ENCODE assay signal across 24 mouse cellular contexts in the genomic region with DNA sequence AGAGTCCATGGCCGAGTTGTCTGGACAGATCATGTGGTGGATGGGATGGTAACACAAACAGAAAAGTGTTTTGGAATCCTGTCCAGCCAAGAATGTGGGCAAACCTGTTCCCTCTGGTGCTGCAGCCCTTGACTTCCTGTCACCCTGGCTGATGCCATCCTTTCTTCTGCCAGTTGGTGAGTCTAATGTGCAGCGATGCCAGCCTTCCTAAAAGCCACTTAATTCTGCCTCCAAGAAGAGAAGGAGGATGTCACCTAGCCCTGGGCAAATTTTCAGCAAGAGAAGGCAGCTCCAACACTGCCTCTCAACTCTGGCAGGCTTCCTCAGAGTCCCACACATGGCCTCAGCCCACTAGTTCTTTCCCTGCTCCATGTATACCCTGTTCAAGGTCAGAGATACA. TPM values are rescaled to one million over a fixed set of nuclear protein-coding genes. Genes with fewer than 3 reads are reported as not detected.
A peak's percentile ranks its signal among the peaks of the same experiment; 100 is the strongest.
DNase-seq lines count a peak whose midpoint lies in the region; ATAC-seq and TF ChIP-seq lines count a peak whose summit lies in the region.
"Had no signal": no experiment of that assay in that cellular context is flagged by ENCODE, and none has a peak within 500 bp of the region (broad histone marks: within the 10 kb centered on the region; RNA-seq: fewer than 3 reads in every experiment).

No protein-coding gene starts in this region.

- no peak for TF ChIP-seq CTCF in liver, postnatal 0 days (IDR thresholded peaks at IDR 0.05; ENCODE audit: low read depth)

- no peaks in the 10 kb centered on the region for H3K36me3 ChIP-seq in liver, embryonic 13.5 days
- no peaks in the 10 kb centered on the region for H3K36me3 ChIP-seq in liver, postnatal 0 days (replicated peaks; ENCODE audit: insufficient read depth, low read length)
- H3K36me3 ChIP-seq: embryonic facial prominence, embryonic 10.5 days; forebrain, embryonic 15.5 days; heart, embryonic 13.5 days; hindbrain, embryonic 15.5 days had no signal

- no peak overlapping the region for H3K9ac ChIP-seq in liver, embryonic 13.5 days
- no peak overlapping the region for H3K9ac ChIP-seq in liver, postnatal 0 days (replicated peaks)
- H3K9ac ChIP-seq: forebrain, embryonic 15.5 days; heart, embryonic 13.5 days; hindbrain, embryonic 15.5 days had no signal

- WGBS in liver, embryonic 13.5 days (ENCODE audit: insufficient replicate concordance), result 72% methylated on average over 2 of the region's 2 CpGs
- 76% methylated on average over 2 of the region's 2 CpGs for WGBS in liver, postnatal 0 days (ENCODE audit: insufficient replicate concordance)

- no peak for ATAC-seq in liver, embryonic 13.5 days (ENCODE audit: low read depth)
- no peak for ATAC-seq in liver, postnatal 0 days
- ATAC-seq: forebrain, embryonic 15.5 days; intestine, embryonic 16.5 days had no signal

- no peaks in the 10 kb centered on the region for H3K27me3 ChIP-seq in liver, embryonic 13.5 days
- no peaks in the 10 kb centered on the region for H3K27me3 ChIP-seq in liver, postnatal 0 days (ENCODE audit: insufficient read depth, low read length)
- H3K27me3 ChIP-seq: forebrain, embryonic 15.5 days; heart, embryonic 13.5 days; hindbrain, embryonic 15.5 days had no signal

- no peak overlapping the region for H3K4me2 ChIP-seq in liver, embryonic 13.5 days
- H3K4me2 ChIP-seq in liver, postnatal 0 days (ENCODE audit: low read depth, low read length), result no peak overlapping the region
- H3K4me2 ChIP-seq: forebrain, embryonic 15.5 days; heart, embryonic 13.5 days; hindbrain, embryonic 15.5 days had no signal

- no peaks in the 10 kb centered on the region for H3K9me3 ChIP-seq in liver, embryonic 13.5 days (replicated peaks)
- no peaks in the 10 kb centered on the region for H3K9me3 ChIP-seq in liver, postnatal 0 days (ENCODE audit: low read length)
- H3K9me3 ChIP-seq: embryonic facial prominence, embryonic 10.5 days; forebrain, embryonic 15.5 days; heart, embryonic 13.5 days; hindbrain, embryonic 15.5 days had no signal

- H3K4me3 ChIP-seq in liver, embryonic 13.5 days (replicated peaks), result no peak overlapping the region
- no peak overlapping the region for H3K4me3 ChIP-seq in liver, postnatal 0 days (ENCODE audit: low read depth, low read length)
- H3K4me3 ChIP-seq: embryonic facial prominence, embryonic 10.5 days; erythroblast, embryonic 14.5 days; forebrain, embryonic 15.5 days; heart, adult 2 months; heart, embryonic 13.5 days; hindbrain, embryonic 15.5 days had no signal

- TF ChIP-seq EP300 in liver, postnatal 0 days (IDR thresholded peaks at IDR 0.05; ENCODE audit: low read depth), result no peak

- H3K27ac ChIP-seq in liver, embryonic 13.5 days, result peak overlapping the region; percentile 30; the same call in 1 of the 2 replicates
- H3K27ac ChIP-seq in liver, postnatal 0 days (ENCODE audit: low read depth), result no peak overlapping the region
- H3K27ac ChIP-seq: embryonic facial prominence, embryonic 10.5 days; forebrain, embryonic 15.5 days; heart, adult 2 months; heart, embryonic 13.5 days; hindbrain, embryonic 15.5 days had no signal

- peak; percentile 54 for DNase-seq in cerebellum, adult 11-12 months
- DNase-seq in cerebellum, adult 11 months, result no peak
- DNase-seq in liver, embryonic 13.5 days, result no peak
- DNase-seq in liver, postnatal 0 days, result no peak
- peak; percentile 66 for DNase-seq in cerebellum, adult 9-11 months
- DNase-seq in cerebellum, postnatal 36 days, result peak; percentile 15 to 37
- DNase-seq in adrenal gland, adult 18-20 months (ENCODE audit: low spot score in 2 of 2), result no peak
- DNase-seq in frontal cortex, postnatal 25 days (ENCODE audit: low spot score in 2 of 2), result no peak
- DNase-seq: adrenal gland, postnatal 14 days; gastrocnemius, postnatal 14 days; heart, adult 2 months; heart, postnatal 36 days; kidney, adult 2 months had no signal

- peaks cover 50% of the 10 kb centered on the region for H3K4me1 ChIP-seq in liver, embryonic 13.5 days (replicated peaks)
- peaks cover 14% of the 10 kb centered on the region for H3K4me1 ChIP-seq in liver, postnatal 0 days (ENCODE audit: insufficient read depth)
- H3K4me1 ChIP-seq: embryonic facial prominence, embryonic 10.5 days; forebrain, embryonic 15.5 days; hindbrain, embryonic 15.5 days had no signal

RNA-seq across cellular contexts. Expression of a gene that starts 31.0 kb away (rescaled TPM):
- polyA plus RNA-seq in liver, embryonic 13.5 days (2015; fragmentation: Nextera tagmentation; extraction: Ambion mirVana), result 124 and 128 TPM in 2 replicates
- 21.2 and 22.9 TPM in 2 replicates for polyA plus RNA-seq in liver, postnatal 0 days (2015; fragmentation: Nextera tagmentation; extraction: Ambion mirVana)
- total RNA-seq in adrenal gland, adult 18-20 months (2021), result 10 to 100 TPM; 15.2 to 24.0 TPM
- polyA plus RNA-seq: C2C12 had no signal

RNA-seq across cellular contexts. Expression of a gene that starts 46.8 kb away (rescaled TPM):
- not detected in 2 replicates for polyA plus RNA-seq in liver, embryonic 13.5 days (2015; fragmentation: Nextera tagmentation; extraction: Ambion mirVana)
- 0.30 and 0.40 TPM in 2 replicates for polyA plus RNA-seq in liver, postnatal 0 days (2015; fragmentation: Nextera tagmentation; extraction: Ambion mirVana)
- not detected for total RNA-seq in adrenal gland, adult 18-20 months (2021)
- total RNA-seq: adrenal gland, postnatal 14 days; gastrocnemius, postnatal 14 days; heart, adult 2 months; heart, postnatal 36 days; MEL had no signal
- polyA plus RNA-seq: C2C12; embryonic facial prominence, embryonic 10.5 days; embryonic facial prominence, embryonic 14.5 days; erythroblast, embryonic 14.5 days; forebrain, embryonic 11.5 days; forebrain, embryonic 15.5 days; heart, adult 2 months; hindbrain, embryonic 11.5 days; hindbrain, embryonic 15.5 days; intestine, embryonic 16.5 days; kidney, adult 2 months had no signal

Comparison
In these comparisons a context has a peak if more than half of its experiments do, and no peak if none do; other contexts are left out.
1. DNase-seq: peak in cerebellum, adult 11-12 months (single experiment), cerebellum, adult 9-11 months (single experiment) and cerebellum, postnatal 36 days (2 of 2); none in cerebellum, adult 11 months (single experiment), liver, embryonic 13.5 days (single experiment), liver, postnatal 0 days (single experiment), adrenal gland, adult 18-20 months (0 of 2) and frontal cortex, postnatal 25 days (0 of 2).